In genomic region chr8:46616879-46617689, GRCm38 (mm10) we compare ENCODE assay signal across 8 mouse cellular contexts. TPM values are rescaled to one million over a fixed set of nuclear protein-coding genes. Genes with fewer than 3 reads are reported as not detected.
DNase-seq lines count a peak whose midpoint lies in the region; ATAC-seq lines count a peak whose summit lies in the region.

TSS of gene Primpol (minus strand) at chr8:46617212.
TSS of gene Casp3 (plus strand) at chr8:46617291.

- WGBS in heart, embryonic 12.5 days: under 1% methylated on average over 53 of the region's 54 CpGs
- whole genome bisulfite sequencing in liver, embryonic 12.5 days (ENCODE audit: insufficient replicate concordance): 1% methylated on average over 54 of the region's 54 CpGs
- under 1% methylated on average over 53 of the region's 54 CpGs for WGBS in stomach, embryonic 15.5 days

- H3K27me3 ChIP-seq in heart, embryonic 12.5 days (replicated peaks): no peaks in the 10 kb centered on the region
- no peaks in the 10 kb centered on the region for H3K27me3 ChIP-seq in liver, embryonic 12.5 days (replicated peaks)
- no peaks in the 10 kb centered on the region for H3K27me3 ChIP-seq in stomach, embryonic 15.5 days (replicated peaks)

- peak within 1 kb of the TSS; percentile 88 for H3K4me2 ChIP-seq in heart, embryonic 12.5 days
- peak within 1 kb of the TSS; percentile 96 for H3K4me2 ChIP-seq in liver, embryonic 12.5 days
- peak within 1 kb of the TSS; percentile 65 for H3K4me2 ChIP-seq in stomach, embryonic 15.5 days

- peak within 1 kb of the TSS; percentile 81 for H3K4me3 ChIP-seq in heart, embryonic 12.5 days
- peak within 1 kb of the TSS; percentile 83 for H3K4me3 ChIP-seq in liver, embryonic 12.5 days
- H3K4me3 ChIP-seq in stomach, embryonic 15.5 days (replicated peaks): peak within 1 kb of the TSS; percentile 84

- peaks cover 19% of the 10 kb centered on the region for H3K4me1 ChIP-seq in heart, embryonic 12.5 days (replicated peaks)
- peaks cover 58% of the 10 kb centered on the region for H3K4me1 ChIP-seq in liver, embryonic 12.5 days
- peaks cover 8% of the 10 kb centered on the region; the same call in 1 of the 2 replicates for H3K4me1 ChIP-seq in stomach, embryonic 15.5 days

- H3K27ac ChIP-seq in heart, embryonic 12.5 days (ENCODE audit: poor library complexity, severe bottlenecking): peak within 1 kb of the TSS; percentile 83
- H3K27ac ChIP-seq in liver, embryonic 12.5 days: peak within 1 kb of the TSS; percentile 83
- peak within 1 kb of the TSS; percentile 91 for H3K27ac ChIP-seq in stomach, embryonic 15.5 days

- H3K9ac ChIP-seq in heart, embryonic 12.5 days: peak within 1 kb of the TSS; percentile 79
- H3K9ac ChIP-seq in liver, embryonic 12.5 days: peak within 1 kb of the TSS; percentile 90
- peak within 1 kb of the TSS; percentile 81 for H3K9ac ChIP-seq in stomach, embryonic 15.5 days

- no peaks in the 10 kb centered on the region for H3K9me3 ChIP-seq in heart, embryonic 12.5 days (replicated peaks)
- no peaks in the 10 kb centered on the region for H3K9me3 ChIP-seq in liver, embryonic 12.5 days (replicated peaks)
- no peaks in the 10 kb centered on the region for H3K9me3 ChIP-seq in stomach, embryonic 15.5 days

- no peaks in the 10 kb centered on the region for H3K36me3 ChIP-seq in heart, embryonic 12.5 days
- no peaks in the 10 kb centered on the region for H3K36me3 ChIP-seq in liver, embryonic 12.5 days
- no peaks in the 10 kb centered on the region for H3K36me3 ChIP-seq in stomach, embryonic 15.5 days

- DNase-seq in CD4-positive helper T cell, adult 2 months (ENCODE audit: low read depth, low spot score): peak; percentile 96
- peak; percentile 93 for DNase-seq in brain, embryonic 18.5 days (ENCODE audit: low read depth, low spot score)
- DNase-seq in kidney, postnatal 10 days: peak; percentile 99
- DNase-seq in natural killer cell, adult 2 months (ENCODE audit: low spot score in 2 of 2): peak; percentile 95 to 96

- peak; percentile 82 for ATAC-seq in erythroid progenitor cell, adult 5-6 weeks (replicated peaks; ENCODE audit: low FRiP score, poor library complexity, severe bottlenecking)
- peak; percentile 98 for ATAC-seq in heart, embryonic 12.5 days (ENCODE audit: insufficient number of reproducible peaks, low FRiP score)
- peak; percentile 92 for ATAC-seq in liver, embryonic 12.5 days
- peak; percentile 96 for ATAC-seq in stomach, embryonic 15.5 days (ENCODE audit: insufficient read depth, low FRiP score, low read depth)

RNA-seq across cellular contexts. Expression of gene Primpol, which starts in this region (rescaled TPM):
- total RNA-seq in erythroid progenitor cell, adult 5-6 weeks (2015; ENCODE audit: low replicate concordance): 15.9 and 20.1 TPM in 2 replicates
- 5.8 and 71.1 TPM in 2 replicates for total RNA-seq in erythroid progenitor cell, adult 5-6 weeks (2017; ENCODE audit: low replicate concordance)
- polyA plus RNA-seq in heart, embryonic 12.5 days (2016; fragmentation: Nextera tagmentation; extraction: Ambion mirVana): 11.2 and 14.2 TPM in 2 replicates
- 11.7 and 13.1 TPM in 2 replicates for polyA plus RNA-seq in liver, embryonic 12.5 days (2016; fragmentation: Nextera tagmentation; extraction: Ambion mirVana)
- polyA plus RNA-seq in stomach, embryonic 15.5 days (2015; fragmentation: Nextera tagmentation; extraction: Ambion mirVana): 13.8 and 15.0 TPM in 2 replicates

RNA-seq across cellular contexts. Expression of gene Casp3, which starts in this region (rescaled TPM):
- total RNA-seq in erythroid progenitor cell, adult 5-6 weeks (2015; ENCODE audit: low replicate concordance): 16.8 and 19.1 TPM in 2 replicates
- 23.0 and 32.5 TPM in 2 replicates for total RNA-seq in erythroid progenitor cell, adult 5-6 weeks (2017; ENCODE audit: low replicate concordance)
- polyA plus RNA-seq in heart, embryonic 12.5 days (2016; fragmentation: Nextera tagmentation; extraction: Ambion mirVana): 59.1 and 62.4 TPM in 2 replicates
- 94.0 and 94.6 TPM in 2 replicates for polyA plus RNA-seq in liver, embryonic 12.5 days (2016; fragmentation: Nextera tagmentation; extraction: Ambion mirVana)
- 63.5 and 63.8 TPM in 2 replicates for polyA plus RNA-seq in stomach, embryonic 15.5 days (2015; fragmentation: Nextera tagmentation; extraction: Ambion mirVana)

Comparison
In these comparisons a context has a peak if more than half of its experiments do, and no peak if none do; other contexts are left out.
1. Peak in every context shown above with its lines: DNase-seq, ATAC-seq, H3K4me3 ChIP-seq and H3K27ac ChIP-seq.